Mouse (Mus musculus): Measurements from ENCODE around the gene Hist1h4d. TPM values are rescaled to one million over a fixed set of nuclear protein-coding genes. Genes with fewer than 3 reads are reported as not detected.
"Not testable (repeated sequence)": the region's sequence is repeated elsewhere in the genome, so short reads cannot be mapped to it uniquely, and the experiment has no call there.

The Hist1h4d gene
- 2.7 and 2.9 TPM in 2 replicates for polyA plus RNA-seq (2012; rRNA removed)

DNA sequence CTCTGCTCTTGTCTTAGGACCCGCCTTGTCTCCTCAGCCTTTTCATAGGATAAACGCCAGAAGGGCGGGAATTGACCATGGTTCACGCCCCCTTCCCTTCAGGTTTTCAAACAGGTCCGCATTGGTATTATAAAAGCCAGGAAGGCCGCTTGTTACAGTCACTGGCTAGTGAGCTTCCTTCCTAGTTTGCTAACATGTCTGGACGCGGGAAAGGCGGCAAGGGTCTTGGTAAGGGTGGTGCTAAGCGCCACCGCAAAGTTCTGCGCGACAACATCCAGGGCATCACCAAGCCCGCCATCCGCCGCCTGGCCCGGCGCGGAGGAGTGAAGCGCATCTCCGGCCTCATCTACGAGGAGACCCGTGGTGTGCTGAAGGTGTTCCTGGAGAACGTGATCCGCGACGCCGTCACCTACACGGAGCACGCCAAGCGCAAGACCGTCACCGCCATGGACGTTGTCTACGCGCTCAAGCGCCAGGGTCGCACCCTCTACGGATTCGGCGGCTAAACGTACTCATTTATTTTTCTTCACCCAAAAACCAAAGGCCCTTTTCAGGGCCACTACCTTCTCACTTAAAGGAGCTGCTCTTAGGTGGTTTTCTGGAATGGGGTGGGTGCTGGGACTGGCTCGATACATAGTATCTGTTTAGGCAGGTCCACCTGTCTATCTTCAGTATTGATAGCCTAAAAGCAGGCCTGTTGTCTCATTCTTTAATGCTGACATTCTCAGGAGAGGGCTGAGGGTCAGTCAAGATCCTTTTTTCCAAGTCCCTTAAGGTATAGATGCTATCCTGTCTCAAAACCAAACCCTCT is at the start of gene Hist1h4d:
Gene Hist1h4d (plus strand): TSS at position 191 of the 811 bp plus-strand sequence.
- Histone ChIP-seq H3K4me3 (ENCODE audit: control insufficient read depth, low read depth, low read length) (peak within 1 kb of the TSS; percentile 60), H3K4me1 (ENCODE audit: control insufficient read depth, insufficient read depth, low read length) (peaks cover 7% of the 10 kb centered on the region; the same call in 1 of the 2 replicates), H3K36me3 (ENCODE audit: control insufficient read depth, insufficient read depth, low read length) (no peaks in the 10 kb centered on the region), H3K27ac (ENCODE audit: control insufficient read depth, insufficient read depth, low read depth, low read length) (no peak within 1 kb of the TSS; the same call in 1 of the 2 replicates), H3K27me3 (ENCODE audit: control insufficient read depth, insufficient read depth, low read length) (no peaks in the 10 kb centered on the region; the same call in 1 of the 2 replicates)
- TF ChIP-seq POLR2A (IDR thresholded peaks at IDR 0.05; ENCODE audit: control insufficient read depth, low read depth, low read length) = peak; percentile 96
- TF ChIP-seq CTCF (IDR thresholded peaks at IDR 0.05; ENCODE audit: control insufficient read depth, insufficient read depth, insufficient replicate concordance, low read depth, low read length) = no peak

DNA sequence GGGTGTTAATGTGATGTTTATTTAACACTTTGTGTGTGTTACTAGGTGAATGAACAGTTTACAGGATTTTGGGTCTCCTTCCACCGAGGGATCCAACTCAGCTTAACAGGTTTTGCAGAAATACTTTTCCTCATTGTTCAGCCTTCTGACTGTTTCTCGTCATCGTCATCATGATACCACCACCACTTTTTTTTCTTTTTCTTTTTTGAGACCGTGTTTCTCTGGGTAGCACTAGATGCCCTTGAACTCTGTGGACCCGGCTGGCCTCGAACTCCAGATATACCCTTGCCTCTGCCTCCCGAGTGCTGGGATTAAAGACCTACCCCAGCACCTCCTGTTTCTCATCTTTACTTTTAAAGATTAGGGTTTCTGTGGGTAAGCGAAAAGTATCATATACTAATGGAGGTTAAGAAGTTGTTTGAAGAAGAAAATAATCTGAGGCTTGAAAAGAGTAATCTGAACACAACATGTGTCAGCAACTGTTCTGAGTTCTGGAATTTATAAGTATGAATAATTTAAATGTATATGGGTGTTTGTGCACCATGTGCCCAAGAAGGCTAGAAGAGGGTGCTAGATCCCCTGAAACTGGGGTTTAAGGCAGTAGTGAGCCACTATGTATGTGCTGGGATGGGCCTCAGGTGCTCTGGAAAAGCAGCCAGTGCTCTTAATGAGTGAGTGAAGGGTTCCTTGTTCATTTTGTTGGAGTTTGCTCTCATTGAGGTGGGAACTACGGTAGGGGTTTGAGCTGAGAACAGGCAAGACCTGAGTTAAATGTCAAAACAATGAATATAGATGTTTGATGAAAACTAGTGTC is 48.9 kb upstream of the Hist1h4d start:
- H3K4me1 ChIP-seq (ENCODE audit: control insufficient read depth, insufficient read depth, low read length) = peaks cover 7% of the 10 kb centered on the region

DNA sequence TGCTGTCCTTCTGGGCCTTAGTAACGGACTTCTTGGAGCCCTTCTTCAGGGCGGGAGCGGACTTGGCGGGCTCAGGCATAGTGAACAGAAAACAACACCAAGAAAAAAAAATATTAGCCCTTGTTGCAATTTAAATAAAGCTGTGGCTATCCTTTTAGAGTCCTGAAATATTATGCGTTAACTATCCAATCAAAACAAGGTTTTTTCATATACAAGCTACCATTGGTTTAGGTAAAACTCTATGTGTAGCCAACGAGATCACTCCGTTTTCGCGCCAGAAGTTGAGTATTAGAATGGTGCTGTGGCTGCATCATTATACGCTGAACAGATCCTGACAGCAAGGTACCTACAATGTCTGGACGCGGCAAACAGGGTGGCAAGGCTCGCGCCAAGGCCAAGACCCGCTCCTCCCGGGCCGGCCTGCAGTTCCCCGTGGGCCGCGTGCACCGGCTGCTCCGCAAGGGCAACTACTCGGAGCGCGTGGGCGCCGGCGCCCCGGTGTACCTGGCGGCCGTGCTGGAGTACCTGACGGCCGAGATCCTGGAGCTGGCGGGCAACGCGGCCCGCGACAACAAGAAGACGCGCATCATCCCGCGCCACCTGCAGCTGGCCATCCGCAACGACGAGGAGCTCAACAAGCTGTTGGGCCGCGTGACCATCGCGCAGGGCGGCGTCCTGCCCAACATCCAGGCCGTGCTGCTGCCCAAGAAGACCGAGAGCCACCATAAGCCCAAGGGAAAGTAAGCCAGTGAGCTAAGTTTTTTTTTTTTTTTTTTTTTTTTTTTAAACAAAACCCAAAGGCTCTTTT is 47.6 kb upstream of the Hist1h4d start, which contains the start of gene Hist1h2af:
Gene Hist1h2af (plus strand): TSS at position 347 of the 808 bp plus-strand sequence.
- not testable (repeated sequence) for H3K27me3 ChIP-seq (ENCODE audit: control insufficient read depth, insufficient read depth, low read length); H3K36me3 ChIP-seq (ENCODE audit: control insufficient read depth, insufficient read depth, low read length); H3K4me1 ChIP-seq (ENCODE audit: control insufficient read depth, insufficient read depth, low read length); H3K27ac ChIP-seq (ENCODE audit: control insufficient read depth, insufficient read depth, low read depth, low read length)
- peak within 1 kb of the TSS; percentile 50; the same call in 1 of the 2 replicates for H3K4me3 ChIP-seq (ENCODE audit: control insufficient read depth, low read depth, low read length)

More for the DNA sequence above, 48.9 kb upstream of the Hist1h4d start:
- Histone ChIP-seq H3K4me3 (ENCODE audit: control insufficient read depth, low read depth, low read length) (no peak overlapping the region), H3K27ac (ENCODE audit: control insufficient read depth, insufficient read depth, low read depth, low read length) (peak overlapping the region; percentile 39), H3K27me3 (ENCODE audit: control insufficient read depth, insufficient read depth, low read length) (no peaks in the 10 kb centered on the region), H3K36me3 (ENCODE audit: control insufficient read depth, insufficient read depth, low read length) (no peaks in the 10 kb centered on the region)
- TF ChIP-seq CTCF (IDR thresholded peaks at IDR 0.05; ENCODE audit: control insufficient read depth, insufficient read depth, insufficient replicate concordance, low read depth, low read length) (no peak), POLR2A (IDR thresholded peaks at IDR 0.05; ENCODE audit: control insufficient read depth, low read depth, low read length) (no peak)

DNA sequence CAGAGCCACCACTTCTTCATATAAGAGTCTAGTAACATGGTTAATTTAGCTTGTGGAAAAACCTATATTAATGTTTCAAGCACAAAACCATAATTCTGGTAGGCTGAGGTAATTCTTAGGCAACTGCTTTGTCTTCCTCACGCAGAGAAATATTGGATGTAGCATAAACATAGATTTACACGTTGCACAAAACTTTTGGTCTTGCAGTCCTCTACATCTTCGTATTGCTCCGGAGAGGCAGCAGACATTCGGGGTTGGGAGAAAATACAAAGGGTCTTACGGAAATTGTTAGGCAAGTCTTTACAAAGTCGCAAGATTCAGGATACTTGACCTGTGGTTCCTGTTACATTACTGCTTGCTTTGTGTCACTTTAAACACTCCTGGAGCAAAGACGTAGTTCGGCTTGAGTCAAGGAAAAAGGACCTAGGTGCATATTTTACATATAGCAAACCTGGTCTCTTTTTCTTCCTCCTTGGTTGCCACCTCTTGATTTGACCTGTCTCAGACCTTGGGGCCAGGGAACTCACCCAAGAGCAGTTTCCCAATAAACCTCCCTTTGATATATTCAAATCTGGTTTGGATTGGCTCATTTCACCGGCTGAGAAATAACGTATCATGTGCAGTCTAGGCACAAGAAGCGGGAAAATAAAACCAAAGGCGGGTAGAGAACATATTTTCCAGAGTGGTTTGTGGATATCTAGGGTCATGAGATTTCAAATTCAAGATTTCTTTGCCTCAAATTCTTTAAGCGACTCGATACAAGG is 46.8 kb upstream of the Hist1h4d start:
- peaks cover 7% of the 10 kb centered on the region for H3K4me1 ChIP-seq (ENCODE audit: control insufficient read depth, insufficient read depth, low read length)
- H3K27ac ChIP-seq (ENCODE audit: control insufficient read depth, insufficient read depth, low read depth, low read length) = no peak overlapping the region
- no peaks in the 10 kb centered on the region for H3K36me3 ChIP-seq (ENCODE audit: control insufficient read depth, insufficient read depth, low read length)
- H3K27me3 ChIP-seq (ENCODE audit: control insufficient read depth, insufficient read depth, low read length) = no peaks in the 10 kb centered on the region
- no peak overlapping the region; the same call in 1 of the 2 replicates for H3K4me3 ChIP-seq (ENCODE audit: control insufficient read depth, low read depth, low read length)
- TF ChIP-seq CTCF (IDR thresholded peaks at IDR 0.05; ENCODE audit: control insufficient read depth, insufficient read depth, insufficient replicate concordance, low read depth, low read length) (no peak), POLR2A (IDR thresholded peaks at IDR 0.05; ENCODE audit: control insufficient read depth, low read depth, low read length) (no peak)

DNA sequence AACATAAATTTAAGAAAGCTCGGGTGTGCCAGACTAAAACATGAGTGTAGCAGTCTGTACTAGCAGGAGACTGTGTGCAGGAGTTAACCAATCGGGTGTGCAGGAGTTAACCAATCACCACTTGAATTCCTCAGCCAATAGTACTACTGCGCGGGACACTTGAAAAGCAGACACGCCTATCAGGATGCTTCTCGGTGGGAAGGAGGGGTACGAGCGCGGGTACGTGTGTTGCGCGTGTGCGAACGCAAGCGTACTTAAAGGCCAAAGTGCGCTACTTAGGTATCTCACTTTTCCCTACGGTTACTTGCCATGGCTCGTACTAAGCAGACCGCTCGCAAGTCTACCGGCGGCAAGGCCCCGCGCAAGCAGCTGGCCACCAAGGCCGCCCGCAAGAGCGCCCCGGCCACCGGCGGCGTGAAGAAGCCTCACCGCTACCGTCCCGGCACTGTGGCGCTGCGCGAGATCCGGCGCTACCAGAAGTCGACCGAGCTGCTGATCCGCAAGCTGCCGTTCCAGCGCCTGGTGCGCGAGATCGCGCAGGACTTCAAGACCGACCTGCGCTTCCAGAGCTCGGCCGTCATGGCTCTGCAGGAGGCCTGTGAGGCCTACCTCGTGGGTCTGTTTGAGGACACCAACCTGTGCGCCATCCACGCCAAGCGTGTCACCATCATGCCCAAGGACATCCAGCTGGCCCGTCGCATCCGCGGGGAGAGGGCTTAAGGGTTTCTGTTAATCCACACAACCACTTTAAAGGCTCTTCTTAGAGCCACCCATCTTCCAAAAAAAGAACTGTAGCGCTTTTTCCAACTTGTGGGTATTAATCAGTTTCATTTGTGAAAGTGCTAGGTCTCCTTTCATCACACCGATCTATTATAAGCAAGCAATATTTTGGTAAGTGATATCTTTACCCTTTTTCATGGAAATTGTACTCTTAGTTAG is 46.0 kb upstream of the Hist1h4d start, which contains the start of gene Hist1h3g:
Gene Hist1h3g (plus strand): TSS at position 286 of the 939 bp plus-strand sequence.
- peak; percentile 43; the same call in 1 of the 2 replicates for TF ChIP-seq POLR2A (IDR thresholded peaks at IDR 0.05; ENCODE audit: control insufficient read depth, low read depth, low read length)
- H3K27ac ChIP-seq (ENCODE audit: control insufficient read depth, insufficient read depth, low read depth, low read length); H3K4me1 ChIP-seq (ENCODE audit: control insufficient read depth, insufficient read depth, low read length); H3K27me3 ChIP-seq (ENCODE audit: control insufficient read depth, insufficient read depth, low read length); H3K36me3 ChIP-seq (ENCODE audit: control insufficient read depth, insufficient read depth, low read length): not testable (repeated sequence)
- peak within 1 kb of the TSS; percentile 38 for H3K4me3 ChIP-seq (ENCODE audit: control insufficient read depth, low read depth, low read length)

All from testis, adult 2 months (tissue).